Mouse (Mus musculus): ENCODE data around the gene Col6a5. TPM values are rescaled to one million over a fixed set of nuclear protein-coding genes. Genes with fewer than 3 reads are reported as not detected.

Gene Col6a5
- total RNA-seq (2014; fragmentation: Nextera tagmentation), result not detected in 2 replicates
- total RNA-seq (2017), result not detected in 2 replicates

GRCm38 (mm10) chr9:105960533-105960932 lies at the start of gene Col6a5:
Gene Col6a5, minus strand, starts transcription at chr9:105960643.
- ATAC-seq (replicated peaks; ENCODE audit: poor library complexity, severe bottlenecking), result no peak

GRCm38 (mm10) chr9:105997955-105998354 lies 37.5 kb upstream of the Col6a5 start:
- ATAC-seq (replicated peaks; ENCODE audit: poor library complexity, severe bottlenecking), result no peak

GRCm38 (mm10) chr9:105992425-105992824 lies 32.0 kb upstream of the Col6a5 start:
- ATAC-seq (replicated peaks; ENCODE audit: poor library complexity, severe bottlenecking), result no peak

DNA sequence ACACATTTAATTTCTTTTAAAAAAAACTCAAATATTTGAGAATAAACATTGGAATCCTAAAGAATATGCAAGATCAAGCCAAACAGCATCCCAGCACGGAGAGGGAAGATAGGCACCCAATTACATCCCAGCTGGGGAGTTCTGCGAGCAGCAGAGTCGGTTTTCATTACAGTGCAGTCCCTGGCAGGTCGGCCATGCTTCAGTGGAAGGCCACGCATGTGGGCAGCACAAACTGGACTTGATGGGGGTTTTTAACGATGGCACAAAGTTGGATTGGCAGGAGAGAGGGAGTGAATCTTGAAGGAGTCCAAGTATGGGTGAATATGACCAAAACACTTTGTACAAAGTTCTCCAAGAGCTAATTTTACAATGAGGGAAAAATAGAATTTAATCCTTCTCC lies 29.7 kb upstream of the Col6a5 start:
- no peak for ATAC-seq (replicated peaks; ENCODE audit: poor library complexity, severe bottlenecking)

DNA sequence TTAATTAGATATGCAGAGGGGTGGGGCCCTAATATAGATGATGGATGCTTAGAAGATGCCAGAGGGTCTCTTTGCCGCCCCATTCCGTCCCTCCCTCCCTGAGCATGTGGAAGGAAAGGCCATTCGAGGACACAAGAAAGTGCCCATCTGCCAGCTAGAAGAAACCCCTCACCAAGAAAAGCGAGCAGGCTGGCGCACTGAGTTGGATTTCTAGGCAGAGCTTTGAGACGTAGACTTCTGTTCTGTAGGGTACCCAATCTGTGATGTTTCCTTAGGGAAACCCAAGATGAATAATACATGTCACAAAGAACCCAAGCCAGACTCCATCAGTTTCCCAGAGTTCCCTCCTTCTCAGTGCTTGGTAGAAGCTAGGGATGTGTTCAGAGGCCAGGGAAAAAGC lies 29.0 kb upstream of the Col6a5 start:
- ATAC-seq (replicated peaks; ENCODE audit: poor library complexity, severe bottlenecking), result no peak

GRCm38 (mm10) chr9:105988096-105988495 lies 27.7 kb upstream of the Col6a5 start:
- ATAC-seq (replicated peaks; ENCODE audit: poor library complexity, severe bottlenecking), result peak; percentile 61

DNA sequence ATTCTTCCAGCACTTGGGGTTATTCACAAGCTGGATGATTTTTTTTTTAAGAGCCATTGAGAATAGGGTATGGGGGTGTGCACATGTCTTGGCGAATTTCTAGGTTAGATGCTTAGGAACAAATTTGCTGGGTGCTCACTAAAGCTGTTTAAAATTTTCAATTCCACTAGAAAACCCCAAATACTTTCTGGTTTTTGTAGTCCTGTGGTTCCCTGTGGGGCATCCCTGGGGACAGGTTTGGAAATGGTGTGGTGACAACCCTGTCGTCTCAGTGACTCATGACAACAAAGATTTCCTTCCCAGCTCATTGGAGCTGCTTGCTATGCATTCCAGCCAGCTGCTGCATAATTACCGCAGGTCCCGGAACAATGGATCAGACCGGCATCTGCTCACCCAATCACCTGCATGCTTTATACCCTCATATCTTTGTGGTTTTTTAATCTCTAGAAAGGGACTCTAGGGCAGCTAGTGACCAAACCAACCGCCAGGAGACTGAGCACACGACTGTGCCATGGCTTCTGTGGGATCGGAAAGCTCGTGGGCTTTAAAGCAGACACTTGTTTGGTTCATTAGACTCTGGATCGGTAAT lies 24.6 kb upstream of the Col6a5 start:
- no peak for ATAC-seq (replicated peaks; ENCODE audit: poor library complexity, severe bottlenecking)

- no peak for ATAC-seq (replicated peaks; ENCODE audit: poor library complexity, severe bottlenecking)
Measured at GRCm38 (mm10) chr9:105978479-105978878, 18.0 kb upstream of the Col6a5 start.

DNA sequence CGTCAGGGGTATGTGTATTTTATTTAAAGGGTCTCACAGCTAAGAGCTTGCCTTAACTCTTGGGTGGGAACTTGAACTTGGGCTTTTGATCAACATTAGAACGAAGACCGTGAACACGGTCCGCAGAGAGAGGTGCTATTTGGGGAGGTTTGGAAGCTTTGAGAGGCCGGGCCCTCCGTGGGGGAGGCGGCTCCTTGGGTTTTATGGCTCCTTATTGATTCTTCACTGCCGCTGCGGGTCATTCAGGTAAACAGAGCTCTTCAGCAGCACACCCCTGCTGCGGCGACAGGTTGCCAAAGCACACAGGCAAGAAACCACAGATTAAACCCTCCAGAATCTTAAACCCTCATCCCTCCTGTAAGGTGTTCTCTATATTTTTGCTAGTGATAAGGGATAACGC lies 16.4 kb upstream of the Col6a5 start:
- no peak for ATAC-seq (replicated peaks; ENCODE audit: poor library complexity, severe bottlenecking)

GRCm38 (mm10) chr9:105976314-105976713 lies 15.9 kb upstream of the Col6a5 start:
- no peak for ATAC-seq (replicated peaks; ENCODE audit: poor library complexity, severe bottlenecking)

DNA sequence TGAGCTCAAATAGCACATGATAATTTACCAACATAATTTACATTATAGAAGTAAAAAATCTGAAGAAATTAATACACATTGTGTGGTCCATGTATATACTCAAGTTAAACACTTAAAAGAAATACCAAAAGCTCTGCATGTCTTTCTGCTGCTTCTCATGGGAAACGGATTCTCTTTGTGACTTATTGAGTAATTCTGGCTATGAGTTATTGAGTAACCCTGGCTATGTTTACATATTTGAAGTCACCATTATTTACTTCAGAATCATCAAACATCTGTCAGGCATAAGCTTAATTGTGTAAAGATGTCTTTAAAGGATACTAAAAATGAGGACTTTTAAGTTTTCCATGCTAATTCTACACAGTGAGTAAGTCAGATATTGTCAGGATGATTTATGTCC lies 13.3 kb upstream of the Col6a5 start:
- no peak for ATAC-seq (replicated peaks; ENCODE audit: poor library complexity, severe bottlenecking)

GRCm38 (mm10) chr9:105972031-105972430 lies 11.6 kb upstream of the Col6a5 start:
- ATAC-seq (replicated peaks; ENCODE audit: poor library complexity, severe bottlenecking), result no peak

DNA sequence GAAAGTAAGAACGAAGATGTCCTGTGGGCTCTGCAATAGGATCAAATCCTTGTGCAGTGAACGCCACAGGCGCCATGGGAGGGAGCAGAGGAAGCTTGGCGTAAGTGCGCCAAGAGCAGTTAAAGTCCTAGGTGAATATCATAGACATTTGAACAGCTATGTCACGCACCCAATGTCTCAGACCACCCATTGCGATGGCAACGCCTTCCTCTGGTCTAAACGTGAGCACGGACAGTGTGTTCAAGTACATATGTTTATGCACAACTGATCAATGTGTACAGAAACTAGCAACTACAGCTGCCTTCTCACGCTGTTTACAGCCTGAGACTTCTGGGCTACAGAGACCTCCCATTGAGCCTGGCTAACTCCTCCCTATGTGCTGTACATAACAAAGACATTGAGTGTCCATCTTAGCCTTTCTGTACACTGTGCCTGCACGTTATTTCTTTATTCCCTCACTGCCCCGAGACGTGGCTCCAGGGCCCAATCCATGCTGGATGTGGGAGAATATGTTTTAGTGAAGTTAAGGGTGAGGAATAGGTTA lies 11.0 kb upstream of the Col6a5 start:
- ATAC-seq (replicated peaks; ENCODE audit: poor library complexity, severe bottlenecking), result no peak

DNA sequence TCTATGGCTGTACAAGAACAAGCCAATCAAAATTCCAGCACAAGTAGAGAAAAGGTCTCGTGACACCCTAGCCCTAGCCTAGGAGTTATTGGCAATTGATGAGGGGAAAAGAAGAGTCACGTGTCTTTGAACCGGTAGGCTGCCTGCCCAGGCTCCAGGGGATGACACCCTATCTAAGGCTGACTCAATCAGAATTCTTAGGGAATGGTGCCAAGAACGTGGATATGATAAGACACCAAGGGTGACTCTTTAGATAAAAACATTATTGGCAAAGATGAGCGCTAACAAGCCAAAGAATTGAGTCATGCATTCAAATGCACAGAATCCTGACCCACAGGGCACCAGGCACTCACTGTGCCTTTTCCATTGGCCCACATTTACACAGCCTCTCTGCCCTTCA lies 10.5 kb upstream of the Col6a5 start:
- ATAC-seq (replicated peaks; ENCODE audit: poor library complexity, severe bottlenecking), result no peak

GRCm38 (mm10) chr9:105967976-105968375 lies 7.5 kb upstream of the Col6a5 start:
- no peak for ATAC-seq (replicated peaks; ENCODE audit: poor library complexity, severe bottlenecking)

DNA sequence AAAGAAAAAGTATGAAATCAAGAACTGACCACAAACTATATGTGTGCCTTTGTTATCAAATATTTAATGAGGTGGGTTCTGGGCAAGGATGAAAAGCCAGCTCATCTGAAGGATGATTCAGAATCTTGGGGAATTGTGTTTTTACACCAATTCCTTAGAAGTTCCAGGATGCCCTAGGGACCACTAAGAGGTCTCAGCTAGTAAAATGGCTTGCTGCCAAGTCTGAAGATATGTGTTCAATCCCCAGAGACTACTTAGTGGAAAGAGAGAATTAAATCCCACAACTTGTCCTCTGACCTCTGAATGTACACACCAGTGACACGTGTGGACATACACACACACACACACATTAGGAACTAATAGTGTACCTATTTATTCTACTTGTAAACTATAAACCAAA lies 1.3 kb downstream of the Col6a5 start:
- ATAC-seq (replicated peaks; ENCODE audit: poor library complexity, severe bottlenecking), result no peak

- no peak for ATAC-seq (replicated peaks; ENCODE audit: poor library complexity, severe bottlenecking)
Measured at GRCm38 (mm10) chr9:105949755-105950154, 10.7 kb downstream of the Col6a5 start.

GRCm38 (mm10) chr9:105947577-105947976 lies 12.9 kb downstream of the Col6a5 start:
- ATAC-seq (replicated peaks; ENCODE audit: poor library complexity, severe bottlenecking), result no peak

DNA sequence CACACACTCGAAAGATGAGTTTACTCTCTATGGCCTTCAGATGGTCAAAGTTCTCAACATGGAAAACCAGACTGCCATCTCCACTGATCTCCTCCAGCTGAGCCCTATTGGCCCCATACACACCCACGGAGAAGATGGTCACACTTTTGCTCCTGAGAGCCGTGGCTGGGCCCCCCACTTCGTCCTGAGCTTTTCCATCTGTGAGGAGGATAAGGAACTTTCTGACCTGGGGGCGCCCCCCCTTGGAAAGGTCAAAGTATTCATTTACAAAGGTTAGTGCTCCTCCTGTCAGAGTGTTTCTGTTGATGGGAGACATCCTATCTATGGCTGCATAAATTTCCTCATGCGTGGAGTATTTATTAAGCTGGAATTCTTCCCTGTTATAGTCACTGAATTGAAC lies 26.6 kb downstream of the Col6a5 start:
- no peak for ATAC-seq (replicated peaks; ENCODE audit: poor library complexity, severe bottlenecking)

DNA sequence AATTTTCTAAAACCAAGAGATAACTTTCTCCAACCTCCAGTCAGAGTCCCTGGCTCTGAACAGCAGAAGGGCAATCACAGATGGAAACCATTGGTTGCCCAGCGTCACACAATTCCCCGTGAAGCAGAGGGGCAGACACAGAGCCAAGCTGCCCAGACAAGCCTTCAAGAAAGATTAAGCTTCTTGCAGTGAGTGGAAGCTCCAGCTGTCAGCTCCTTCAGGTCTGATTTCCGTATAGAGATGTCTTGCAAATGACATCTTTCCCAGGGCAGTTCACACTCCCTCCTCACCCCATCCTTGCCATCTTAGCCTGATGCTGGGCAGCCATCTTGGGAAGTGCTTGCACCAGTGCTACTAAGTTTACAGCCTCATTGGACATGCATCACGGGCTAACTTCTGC lies 31.2 kb downstream of the Col6a5 start:
- ATAC-seq (replicated peaks; ENCODE audit: poor library complexity, severe bottlenecking), result no peak

DNA sequence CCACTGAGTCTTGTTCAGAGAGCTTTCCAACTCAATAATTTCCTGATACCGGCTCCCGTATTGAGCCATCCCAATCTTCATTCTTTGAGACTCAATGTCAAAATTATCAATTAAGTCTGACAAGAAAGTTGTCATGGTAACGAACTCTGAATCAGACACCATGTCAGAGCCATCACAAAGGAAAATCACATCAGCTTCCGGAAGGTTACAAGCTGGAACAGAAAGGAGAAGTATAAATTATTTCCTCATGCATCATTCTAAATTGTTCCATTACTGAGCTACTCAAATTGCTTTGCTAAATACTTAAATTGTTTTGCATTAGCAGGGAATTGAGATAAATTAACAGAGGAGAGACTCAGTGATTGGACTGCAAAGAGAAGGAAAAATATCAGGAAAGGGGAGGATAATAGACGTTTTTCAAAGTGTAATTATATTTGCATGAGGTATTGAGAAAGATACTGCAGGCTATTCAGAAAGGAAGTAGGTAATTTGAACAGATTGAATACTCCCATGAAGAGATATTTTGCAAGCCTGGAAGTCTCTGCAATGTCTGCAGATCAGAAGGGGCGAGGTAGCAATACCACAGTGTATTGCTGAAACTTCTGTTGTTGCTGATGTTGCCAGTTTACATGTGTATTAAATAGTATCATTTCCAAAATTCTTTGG lies 31.9 kb downstream of the Col6a5 start:
- ATAC-seq (replicated peaks; ENCODE audit: poor library complexity, severe bottlenecking), result no peak

GRCm38 (mm10) chr9:105923659-105924058 lies 36.8 kb downstream of the Col6a5 start:
- ATAC-seq (replicated peaks; ENCODE audit: poor library complexity, severe bottlenecking), result no peak

Data from granulocyte monocyte progenitor cell, adult 5-6 weeks (primary cell).